Mouse (Mus musculus): ENCODE data around the gene Dmkn. TPM values are rescaled to one million over a fixed set of nuclear protein-coding genes. Genes with fewer than 3 reads are reported as not detected.
"Not testable (repeated sequence)": the region's sequence is repeated elsewhere in the genome, so short reads cannot be mapped to it uniquely, and the experiment has no call there.

Dmkn gene
- total RNA-seq, 1 experiment from 2014 or later = 2.6 TPM

GRCm38 (mm10) chr7:30812291-30812807, 48.8 kb downstream of the Dmkn start:
- DNase-seq = no peak

GRCm38 (mm10) chr7:30820131-30820530, 56.6 kb downstream of the Dmkn start:
- DNase-seq = no peak

- DNase-seq = no peak
These were observed 57.4 kb downstream of the Dmkn start for GRCm38 (mm10) chr7:30820854-30821445.

- DNase-seq = no peak
These were observed 58.0 kb downstream of the Dmkn start for GRCm38 (mm10) chr7:30821532-30821931.

- DNase-seq = no peak
These were observed 60.1 kb downstream of the Dmkn start, which contains the start of gene Ffar2 for GRCm38 (mm10) chr7:30823675-30824074. Ffar2 (minus strand) TSS chr7:30823775.

- DNase-seq = no peak
These were observed 60.8 kb downstream of the Dmkn start for GRCm38 (mm10) chr7:30824306-30824705.

GRCm38 (mm10) chr7:30826660-30827059, 63.1 kb downstream of the Dmkn start:
- DNase-seq = no peak

- not testable (repeated sequence) for DNase-seq
These were observed 65.3 kb downstream of the Dmkn start for GRCm38 (mm10) chr7:30828871-30829270.

GRCm38 (mm10) chr7:30829428-30829827, 65.9 kb downstream of the Dmkn start:
- DNase-seq = no peak

Other genes with a start within 250 kb of the Dmkn start
- gene Arhgap33, start 228.7 kb upstream of the Dmkn start, total RNA-seq (2021) = 5.6 and 7.4 TPM in 2 replicates
- 30.2 and 33.5 TPM in 2 replicates for gene Hspb6, start 211.6 kb upstream of the Dmkn start, total RNA-seq (2021)
- gene Proser3, start 211.5 kb upstream of the Dmkn start, total RNA-seq (2021) = 14.8 TPM in 2 replicates
- gene Lin37, start 203.9 kb upstream of the Dmkn start, total RNA-seq (2021) = 56.9 and 67.6 TPM in 2 replicates
- gene U2af1l4, start 200.5 kb upstream of the Dmkn start, total RNA-seq (2021) = 71.9 and 81.8 TPM in 2 replicates
- 6.3 and 8.0 TPM in 2 replicates for gene Gm49396, start 200.4 kb upstream of the Dmkn start, total RNA-seq (2021)
- gene Psenen, start 200.1 kb upstream of the Dmkn start, total RNA-seq (2021) = 148 and 160 TPM in 2 replicates
- 4.4 and 6.7 TPM in 2 replicates for gene Igflr1, start 198.3 kb upstream of the Dmkn start, total RNA-seq (2021)
- gene Kmt2b, start 175.0 kb upstream of the Dmkn start, total RNA-seq (2021) = 60.7 and 73.7 TPM in 2 replicates
- 0.33 and 0.71 TPM in 2 replicates for gene Zbtb32, start 164.8 kb upstream of the Dmkn start, total RNA-seq (2021)
- gene Upk1a, start 150.9 kb upstream of the Dmkn start, total RNA-seq (2021) = 0.36 TPM in 1 of 2 replicates, not detected in the other
- 1,003 and 1,219 TPM in 2 replicates for gene Cox6b1, start 137.6 kb upstream of the Dmkn start, total RNA-seq (2021)
- gene Etv2, start 127.9 kb upstream of the Dmkn start, total RNA-seq (2021) = not detected in 2 replicates
- 78.4 and 87.5 TPM in 2 replicates for gene Rbm42, start 113.4 kb upstream of the Dmkn start, total RNA-seq (2021)
- gene Haus5, start 98.8 kb upstream of the Dmkn start, total RNA-seq (2021) = 12.6 and 13.5 TPM in 2 replicates
- gene Pmis2, start 92.2 kb upstream of the Dmkn start, total RNA-seq (2021) = not detected in 2 replicates
- 5.5 and 11.1 TPM in 2 replicates for gene 2200002J24Rik, start 64.8 kb upstream of the Dmkn start, total RNA-seq (2021)
- gene Atp4a, start 51.5 kb upstream of the Dmkn start, total RNA-seq (2021) = 3.6 and 3.8 TPM in 2 replicates
- gene Tmem147, start 34.2 kb upstream of the Dmkn start, total RNA-seq (2021) = 209 TPM in 2 replicates
- gene Gapdhs, start 20.1 kb upstream of the Dmkn start, total RNA-seq (2021) = not detected in 2 replicates
- 310 and 338 TPM in 2 replicates for gene Sbsn, start 12.3 kb upstream of the Dmkn start, total RNA-seq (2021)
- not detected in 2 replicates for gene Krtdap, start 24.1 kb downstream of the Dmkn start, total RNA-seq (2021)
- 0.52 TPM in 1 of 2 replicates, not detected in the other for gene Ffar2, start 60.0 kb downstream of the Dmkn start, total RNA-seq (2021)
- 0.70 TPM in 1 of 2 replicates, not detected in the other for gene Ffar3, start 92.4 kb downstream of the Dmkn start, total RNA-seq (2021)
- not detected in 2 replicates for gene Ffar1, start 97.8 kb downstream of the Dmkn start, total RNA-seq (2021)
- 0.30 TPM in 1 of 2 replicates, not detected in the other for gene Cd22, start 116.6 kb downstream of the Dmkn start, total RNA-seq (2021)
- gene Mag, start 151.1 kb downstream of the Dmkn start, total RNA-seq (2021) = 0.21 TPM in 1 of 2 replicates, not detected in the other
- 2.4 and 9.8 TPM in 2 replicates for gene Hamp2, start 160.9 kb downstream of the Dmkn start, total RNA-seq (2021)
- gene Hamp, start 180.3 kb downstream of the Dmkn start, total RNA-seq (2021) = 11.2 and 12.4 TPM in 2 replicates
- 150 and 153 TPM in 2 replicates for gene Usf2, start 193.0 kb downstream of the Dmkn start, total RNA-seq (2021)
- gene Lsr, start 209.7 kb downstream of the Dmkn start, total RNA-seq (2021) = 4.7 and 5.1 TPM in 2 replicates
- gene Fam187b, start 210.0 kb downstream of the Dmkn start, total RNA-seq (2021) = 1.00 TPM in 1 of 2 replicates, not detected in the other

All from adrenal gland, postnatal 25 days (tissue).